Mouse (Mus musculus): ENCODE measurements around the gene Ube2e2. TPM values are rescaled to one million over a fixed set of nuclear protein-coding genes. Genes with fewer than 3 reads are reported as not detected.

The Ube2e2 gene
- 159 and 170 TPM in 2 replicates for polyA plus RNA-seq (2015; fragmentation: Nextera tagmentation; extraction: Ambion mirVana)

- H3K27ac ChIP-seq (ENCODE audit: low read length) = peak within 1 kb of the TSS; percentile 87
- H3K9ac ChIP-seq (ENCODE audit: low read depth, low read length) = peak within 1 kb of the TSS; percentile 82
- H3K9me3 ChIP-seq (replicated peaks; ENCODE audit: control insufficient read depth, low read length, poor library complexity, severe bottlenecking) = no peaks in the 10 kb centered on the region
- H3K4me2 ChIP-seq (ENCODE audit: low read length) = peak within 1 kb of the TSS; percentile 71
- H3K4me1 ChIP-seq (ENCODE audit: control insufficient read depth, insufficient read depth, low read length) = peaks cover 3% of the 10 kb centered on the region
- under 1% methylated on average over 21 of the region's 22 CpGs for WGBS
- no peak; the same call in 1 of the 2 replicates for ATAC-seq
- peak within 1 kb of the TSS; percentile 59 for H3K4me3 ChIP-seq (ENCODE audit: low read depth, low read length)
- H3K27me3 ChIP-seq (ENCODE audit: control insufficient read depth, insufficient read depth, low read depth, low read length) = no peaks in the 10 kb centered on the region
- H3K36me3 ChIP-seq (ENCODE audit: control insufficient read depth, insufficient read depth, low read length) = no peaks in the 10 kb centered on the region
Measured at GRCm38 (mm10) chr14:18893947-18894445, at the start of gene Ube2e2. Ube2e2 (minus strand) TSS chr14:18894267.

DNA sequence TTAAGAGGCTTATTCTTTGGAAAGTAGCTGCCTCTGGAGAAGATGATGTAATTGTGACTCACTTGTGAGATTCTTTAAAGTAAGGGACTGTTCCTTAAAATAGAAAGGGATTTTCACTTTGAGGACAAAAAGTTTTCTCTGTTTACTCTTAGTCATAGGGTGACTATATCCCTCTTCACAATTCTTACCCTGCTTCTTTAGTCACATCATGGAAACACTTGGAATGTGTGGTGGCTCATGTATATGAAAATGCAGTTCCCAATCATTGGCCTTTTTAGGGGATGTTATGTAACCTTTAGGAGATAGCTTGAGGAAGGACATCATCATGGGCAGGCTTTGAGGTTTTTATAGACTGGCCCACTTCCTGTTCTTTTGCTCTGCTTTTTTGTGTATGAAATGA lies 46.0 kb upstream of the Ube2e2 start:
- no peaks in the 10 kb centered on the region for H3K27me3 ChIP-seq (ENCODE audit: control insufficient read depth, insufficient read depth, low read depth, low read length)
- ATAC-seq = no peak
- no peak overlapping the region for H3K4me2 ChIP-seq (ENCODE audit: low read length)
- H3K27ac ChIP-seq (ENCODE audit: low read length) = no peak overlapping the region
- no peaks in the 10 kb centered on the region for H3K9me3 ChIP-seq (replicated peaks; ENCODE audit: control insufficient read depth, low read length, poor library complexity, severe bottlenecking)
- no peaks in the 10 kb centered on the region for H3K4me1 ChIP-seq (ENCODE audit: control insufficient read depth, insufficient read depth, low read length)
- no peak overlapping the region for H3K4me3 ChIP-seq (ENCODE audit: low read depth, low read length)
- no peaks in the 10 kb centered on the region for H3K36me3 ChIP-seq (ENCODE audit: control insufficient read depth, insufficient read depth, low read length)
- no peak overlapping the region for H3K9ac ChIP-seq (ENCODE audit: low read depth, low read length)

GRCm38 (mm10) chr14:18903553-18903952 lies 9.5 kb upstream of the Ube2e2 start:
- H3K9ac ChIP-seq (ENCODE audit: low read depth, low read length) = no peak overlapping the region
- no peak for ATAC-seq
- no peak overlapping the region for H3K4me3 ChIP-seq (ENCODE audit: low read depth, low read length)
- H3K4me1 ChIP-seq (ENCODE audit: control insufficient read depth, insufficient read depth, low read length) = no peaks in the 10 kb centered on the region
- H3K36me3 ChIP-seq (ENCODE audit: control insufficient read depth, insufficient read depth, low read length) = no peaks in the 10 kb centered on the region
- H3K4me2 ChIP-seq (ENCODE audit: low read length) = no peak overlapping the region
- H3K27ac ChIP-seq (ENCODE audit: low read length) = no peak overlapping the region
- no peaks in the 10 kb centered on the region for H3K9me3 ChIP-seq (replicated peaks; ENCODE audit: control insufficient read depth, low read length, poor library complexity, severe bottlenecking)
- H3K27me3 ChIP-seq (ENCODE audit: control insufficient read depth, insufficient read depth, low read depth, low read length) = no peaks in the 10 kb centered on the region

GRCm38 (mm10) chr14:18893121-18893946 lies 733 bp downstream of the Ube2e2 start:
- Histone ChIP-seq H3K9me3 (replicated peaks; ENCODE audit: control insufficient read depth, low read length, poor library complexity, severe bottlenecking) (no peaks in the 10 kb centered on the region), H3K4me3 (ENCODE audit: low read depth, low read length) (peak overlapping the region; percentile 59), H3K27ac (ENCODE audit: low read length) (peak overlapping the region; percentile 87), H3K27me3 (ENCODE audit: control insufficient read depth, insufficient read depth, low read depth, low read length) (no peaks in the 10 kb centered on the region), H3K4me2 (ENCODE audit: low read length) (peak overlapping the region; percentile 71), H3K4me1 (ENCODE audit: control insufficient read depth, insufficient read depth, low read length) (peaks cover 3% of the 10 kb centered on the region), H3K9ac (ENCODE audit: low read depth, low read length) (peak overlapping the region; percentile 82), H3K36me3 (ENCODE audit: control insufficient read depth, insufficient read depth, low read length) (no peaks in the 10 kb centered on the region)
- peak; percentile 95 for ATAC-seq
- 0% methylated on average over 78 of the region's 116 CpGs for WGBS

- whole genome bisulfite sequencing = 73% methylated on average over 5 of the region's 5 CpGs
- H3K4me1 ChIP-seq (ENCODE audit: control insufficient read depth, insufficient read depth, low read length) = peaks cover 3% of the 10 kb centered on the region
- no peak overlapping the region for H3K27ac ChIP-seq (ENCODE audit: low read length)
- no peaks in the 10 kb centered on the region for H3K27me3 ChIP-seq (ENCODE audit: control insufficient read depth, insufficient read depth, low read depth, low read length)
- no peak overlapping the region for H3K9ac ChIP-seq (ENCODE audit: low read depth, low read length)
- no peaks in the 10 kb centered on the region for H3K36me3 ChIP-seq (ENCODE audit: control insufficient read depth, insufficient read depth, low read length)
- no peak overlapping the region for H3K4me3 ChIP-seq (ENCODE audit: low read depth, low read length)
- ATAC-seq = no peak
- H3K4me2 ChIP-seq (ENCODE audit: low read length) = no peak overlapping the region
- no peaks in the 10 kb centered on the region for H3K9me3 ChIP-seq (replicated peaks; ENCODE audit: control insufficient read depth, low read length, poor library complexity, severe bottlenecking)
Measured at GRCm38 (mm10) chr14:18889571-18889970, 4.5 kb downstream of the Ube2e2 start.

GRCm38 (mm10) chr14:18882493-18882892 lies 11.6 kb downstream of the Ube2e2 start:
- no peak overlapping the region for H3K27ac ChIP-seq (ENCODE audit: low read length)
- H3K36me3 ChIP-seq (ENCODE audit: control insufficient read depth, insufficient read depth, low read length) = peaks cover 3% of the 10 kb centered on the region; the same call in 1 of the 2 replicates
- no peak overlapping the region for H3K4me3 ChIP-seq (ENCODE audit: low read depth, low read length)
- no peaks in the 10 kb centered on the region for H3K4me1 ChIP-seq (ENCODE audit: control insufficient read depth, insufficient read depth, low read length)
- WGBS = 95% methylated on average over 1 of the region's 1 CpGs
- no peaks in the 10 kb centered on the region for H3K27me3 ChIP-seq (ENCODE audit: control insufficient read depth, insufficient read depth, low read depth, low read length)
- no peak for ATAC-seq
- H3K9ac ChIP-seq (ENCODE audit: low read depth, low read length) = no peak overlapping the region
- H3K4me2 ChIP-seq (ENCODE audit: low read length) = no peak overlapping the region
- H3K9me3 ChIP-seq (replicated peaks; ENCODE audit: control insufficient read depth, low read length, poor library complexity, severe bottlenecking) = no peaks in the 10 kb centered on the region

DNA sequence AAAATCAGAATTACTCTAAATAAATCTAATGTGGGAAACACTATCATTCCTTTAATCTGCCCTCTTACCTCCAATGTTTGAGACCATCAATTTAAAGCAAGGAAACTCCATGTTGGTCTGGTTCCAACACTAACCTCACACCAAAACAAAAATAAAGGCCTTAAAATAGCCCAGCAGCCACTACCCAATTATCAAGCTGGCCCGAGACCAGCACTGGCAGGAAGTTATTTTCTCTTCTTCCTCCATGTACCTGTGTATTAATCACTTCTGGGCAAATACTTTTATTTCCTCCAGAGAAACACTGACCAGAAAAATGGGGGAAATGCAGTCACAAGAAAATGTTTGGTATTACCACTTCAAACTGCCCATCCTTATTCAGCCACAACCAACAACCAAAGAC lies 23.4 kb downstream of the Ube2e2 start:
- H3K4me3 ChIP-seq (ENCODE audit: low read depth, low read length) = no peak overlapping the region
- H3K27me3 ChIP-seq (ENCODE audit: control insufficient read depth, insufficient read depth, low read depth, low read length) = no peaks in the 10 kb centered on the region
- no peak overlapping the region for H3K27ac ChIP-seq (ENCODE audit: low read length)
- H3K9me3 ChIP-seq (replicated peaks; ENCODE audit: control insufficient read depth, low read length, poor library complexity, severe bottlenecking) = no peaks in the 10 kb centered on the region
- H3K36me3 ChIP-seq (ENCODE audit: control insufficient read depth, insufficient read depth, low read length) = peaks cover 6% of the 10 kb centered on the region; the same call in 1 of the 2 replicates
- H3K9ac ChIP-seq (ENCODE audit: low read depth, low read length) = no peak overlapping the region
- H3K4me1 ChIP-seq (ENCODE audit: control insufficient read depth, insufficient read depth, low read length) = no peaks in the 10 kb centered on the region
- no peak overlapping the region for H3K4me2 ChIP-seq (ENCODE audit: low read length)
- ATAC-seq = no peak
- 94% methylated on average over 1 of the region's 1 CpGs for WGBS

- no peak for ATAC-seq
- Histone ChIP-seq H3K4me2 (ENCODE audit: low read length) (no peak overlapping the region), H3K9ac (ENCODE audit: low read depth, low read length) (no peak overlapping the region), H3K4me3 (ENCODE audit: low read depth, low read length) (no peak overlapping the region), H3K4me1 (ENCODE audit: control insufficient read depth, insufficient read depth, low read length) (no peaks in the 10 kb centered on the region), H3K27ac (ENCODE audit: low read length) (no peak overlapping the region), H3K9me3 (replicated peaks; ENCODE audit: control insufficient read depth, low read length, poor library complexity, severe bottlenecking) (no peaks in the 10 kb centered on the region), H3K36me3 (ENCODE audit: control insufficient read depth, insufficient read depth, low read length) (no peaks in the 10 kb centered on the region), H3K27me3 (ENCODE audit: control insufficient read depth, insufficient read depth, low read depth, low read length) (no peaks in the 10 kb centered on the region)
- 87% methylated on average over 1 of the region's 1 CpGs for WGBS
Measured at GRCm38 (mm10) chr14:18828661-18829060, 65.4 kb downstream of the Ube2e2 start.

GRCm38 (mm10) chr14:18826753-18827152 lies 67.3 kb downstream of the Ube2e2 start:
- Histone ChIP-seq H3K27ac (ENCODE audit: low read length) (no peak overlapping the region), H3K4me1 (ENCODE audit: control insufficient read depth, insufficient read depth, low read length) (no peaks in the 10 kb centered on the region), H3K4me2 (ENCODE audit: low read length) (no peak overlapping the region), H3K4me3 (ENCODE audit: low read depth, low read length) (no peak overlapping the region), H3K9me3 (replicated peaks; ENCODE audit: control insufficient read depth, low read length, poor library complexity, severe bottlenecking) (no peaks in the 10 kb centered on the region), H3K36me3 (ENCODE audit: control insufficient read depth, insufficient read depth, low read length) (no peaks in the 10 kb centered on the region), H3K27me3 (ENCODE audit: control insufficient read depth, insufficient read depth, low read depth, low read length) (no peaks in the 10 kb centered on the region), H3K9ac (ENCODE audit: low read depth, low read length) (no peak overlapping the region)
- ATAC-seq = no peak
